Mouse (Mus musculus) ES-Bruce4 (cell line): Measurements from ENCODE around the gene Sez6l.

Experiments
- CTCF ChIP-seq: IDR thresholded peaks from one replicate; pipeline ENCODE4 v1.8.1; 2011; ENCODE audit warnings: low read depth, low read length
- POLR2A ChIP-seq: IDR thresholded peaks from one replicate; pipeline ENCODE4 v1.8.1; 2011; ENCODE audit warnings: low read length; ENCODE audit not compliant: insufficient read depth

DNA sequence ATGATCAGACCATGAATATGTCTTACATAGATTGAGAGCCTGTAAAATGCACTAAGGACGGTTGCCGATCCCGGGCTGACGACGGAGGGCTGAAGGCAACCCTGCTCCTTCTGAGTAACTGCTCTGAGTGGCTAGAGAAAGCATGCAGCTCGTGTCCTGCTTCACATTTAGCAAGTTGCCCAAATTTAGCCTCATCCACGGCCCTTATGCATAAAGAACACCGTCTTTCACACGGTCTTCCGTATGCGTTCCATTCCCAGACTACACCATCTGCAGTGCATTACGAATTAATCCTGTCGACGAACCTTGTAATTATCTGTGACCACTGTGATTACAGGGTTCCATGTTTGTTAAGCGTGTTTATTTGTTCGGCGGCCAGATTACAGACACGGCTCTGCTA lies 180.9 kb downstream of the Sez6l start:
- TF ChIP-seq POLR2A (no peak), CTCF (no peak)
